Mouse (Mus musculus) layer of hippocampus, adult 11-12 months (tissue): Measurements from ENCODE around the gene Col6a5.

Experiments
- DNase-seq: peaks from one replicate; pipeline ENCODE4 v3.0.0; 2022; ENCODE audit warnings: low spot score

Col6a5 gene

DNA sequence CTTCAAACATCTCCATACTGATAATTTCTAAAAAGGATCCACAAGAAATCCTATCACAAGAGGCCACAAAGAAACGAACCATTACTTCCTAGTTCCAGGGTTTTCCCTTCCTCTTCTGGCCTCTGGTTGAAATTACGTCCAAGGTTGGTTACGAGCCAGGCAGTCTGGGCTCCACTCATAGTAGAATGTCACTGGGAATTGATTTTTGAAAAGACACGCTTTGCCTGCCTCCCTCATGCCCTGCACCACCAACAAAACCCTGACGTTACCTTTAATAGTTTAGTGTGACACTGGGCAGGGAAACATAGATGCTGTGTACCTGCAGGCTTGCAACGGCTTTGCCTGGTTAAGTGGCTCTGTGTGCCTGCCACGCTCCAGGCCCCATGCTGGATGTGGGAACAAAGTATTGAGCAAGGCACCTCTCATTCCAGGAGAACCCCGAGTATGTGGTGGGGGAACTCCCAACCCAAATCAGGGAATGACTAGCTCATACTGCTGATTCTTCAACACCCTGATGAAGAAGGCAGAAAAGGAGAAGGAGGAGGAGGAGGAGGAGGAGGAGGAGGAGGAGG is 133.3 kb downstream of the Col6a5 start:
- no peak for DNase-seq

DNA sequence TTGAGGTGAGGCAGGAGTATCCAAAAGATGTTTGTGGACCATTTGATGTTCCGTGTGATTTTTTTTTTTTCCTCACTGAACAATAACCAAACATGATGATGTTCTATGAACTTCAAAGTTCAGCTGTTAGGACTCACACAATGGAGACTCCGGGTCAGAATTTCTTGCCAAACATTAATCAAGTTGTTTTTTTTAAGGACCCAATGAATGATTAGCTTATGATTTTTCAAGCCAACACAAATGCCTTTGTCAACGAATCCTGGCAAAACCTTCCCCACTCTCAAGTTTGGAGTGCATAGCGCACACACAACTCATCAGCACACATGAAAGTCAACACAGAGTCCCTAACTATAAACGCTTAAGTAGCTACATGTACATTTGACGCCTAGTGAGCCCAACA is 139.7 kb downstream of the Col6a5 start:
- DNase-seq: no peak

DNA sequence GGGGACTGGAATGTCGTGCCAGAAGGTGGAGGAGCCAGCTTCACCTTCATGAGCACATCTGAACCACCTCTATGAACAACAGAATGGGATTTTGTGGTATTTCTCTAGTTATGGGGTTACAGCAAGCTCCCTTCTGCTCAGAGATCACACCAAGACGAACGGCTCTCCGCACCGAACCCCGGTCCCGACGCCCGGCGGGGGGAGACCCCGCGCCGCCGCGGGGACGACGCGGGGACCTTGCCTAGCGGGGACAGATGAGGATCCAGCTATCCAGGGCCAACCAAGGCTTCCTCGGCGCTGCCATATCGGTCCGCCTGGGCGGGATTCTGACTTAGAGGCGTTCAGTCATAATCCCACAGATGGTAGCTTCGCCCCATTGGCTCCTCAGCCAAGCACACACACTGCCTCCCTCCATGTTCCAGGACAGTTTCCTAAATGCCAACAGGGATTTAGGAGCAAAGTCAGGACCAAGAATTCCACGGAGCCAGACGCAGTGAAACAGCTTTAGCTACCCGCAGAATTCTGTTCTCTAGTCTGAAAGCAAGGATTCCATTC is 141.2 kb downstream of the Col6a5 start:
- no peak for DNase-seq

DNA sequence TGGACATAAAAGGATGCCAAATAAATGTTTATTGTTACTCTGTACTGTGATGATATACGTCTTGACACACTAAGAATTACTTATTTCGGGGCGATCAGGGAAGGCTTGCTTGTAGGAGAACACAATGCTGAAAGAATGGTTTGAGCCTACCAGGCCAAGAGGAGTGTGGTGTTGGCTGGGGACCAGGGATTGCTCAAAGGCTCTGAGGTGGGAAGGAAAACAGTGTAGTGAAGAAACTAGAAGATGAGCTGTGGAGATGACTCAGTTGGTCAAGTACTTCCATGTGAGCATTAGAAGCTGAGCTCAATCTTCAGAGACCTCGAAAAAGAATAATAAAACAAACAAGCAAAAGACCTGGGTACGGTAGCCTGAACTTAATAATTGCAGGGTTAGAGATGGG is 146.0 kb downstream of the Col6a5 start:
- no peak for DNase-seq

DNA sequence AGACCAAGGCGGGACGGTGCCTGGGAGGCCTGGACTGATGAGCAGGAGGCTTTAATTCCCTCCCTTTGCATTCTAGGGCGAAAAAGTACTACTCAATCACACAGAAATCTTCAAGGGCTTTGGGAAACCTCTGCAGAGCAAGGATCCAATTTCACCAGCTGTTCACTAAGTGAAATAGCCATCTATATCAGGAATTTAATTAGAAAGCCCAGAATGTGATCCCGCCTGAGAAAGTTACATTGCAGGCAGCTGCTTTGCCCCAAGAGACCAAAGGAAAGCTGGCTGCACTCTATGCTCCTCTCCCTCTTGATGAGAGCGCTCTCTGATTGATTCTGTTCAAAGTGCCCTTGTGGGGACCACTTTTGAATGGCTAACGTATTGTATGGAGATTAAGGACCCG is 149.0 kb downstream of the Col6a5 start:
- no peak for DNase-seq

DNA sequence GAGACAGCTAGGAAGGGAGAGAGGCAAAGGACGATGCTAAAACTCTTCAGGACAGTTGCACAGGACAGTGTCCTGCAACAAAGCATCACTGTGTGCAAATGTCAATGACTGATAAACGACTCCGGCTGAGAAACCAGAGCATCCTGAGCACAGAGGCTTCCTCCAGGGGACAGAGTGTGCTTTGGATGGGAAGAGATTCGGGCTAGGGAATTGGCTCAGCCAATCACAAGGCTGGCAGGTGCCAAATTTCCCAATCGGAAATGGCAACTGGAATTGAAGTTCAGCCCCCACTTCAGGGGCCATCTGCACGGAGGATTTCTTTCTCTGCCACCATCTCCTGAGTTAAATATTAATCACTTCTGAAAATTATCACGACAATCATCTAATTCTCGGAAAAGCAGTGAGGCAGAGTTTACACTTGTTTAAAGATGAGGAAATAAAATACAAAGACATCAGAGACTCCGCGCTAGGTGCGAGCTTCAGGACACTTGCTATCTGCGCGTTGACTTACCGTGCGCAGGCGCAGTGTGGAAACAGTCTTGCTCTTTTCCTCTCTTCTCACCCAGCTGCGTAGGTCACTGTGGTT is 151.4 kb downstream of the Col6a5 start:
- DNase-seq: no peak
